Mouse (Mus musculus) cerebellum, adult 9-11 months (tissue): ENCODE measurements around the gene Tmem100.

Experiments used
- DNase-seq: peaks from one replicate; pipeline ENCODE4 v3.0.0; 2022

Tmem100 gene

GRCm38 (mm10) chr11:90029841-90030398 is at the start of gene Tmem100:
TSS of gene Tmem100 (plus strand) at chr11:90030348.
- no peak for DNase-seq

- DNase-seq = no peak
These were observed 47.2 kb upstream of the Tmem100 start for GRCm38 (mm10) chr11:89982918-89983317.

DNA sequence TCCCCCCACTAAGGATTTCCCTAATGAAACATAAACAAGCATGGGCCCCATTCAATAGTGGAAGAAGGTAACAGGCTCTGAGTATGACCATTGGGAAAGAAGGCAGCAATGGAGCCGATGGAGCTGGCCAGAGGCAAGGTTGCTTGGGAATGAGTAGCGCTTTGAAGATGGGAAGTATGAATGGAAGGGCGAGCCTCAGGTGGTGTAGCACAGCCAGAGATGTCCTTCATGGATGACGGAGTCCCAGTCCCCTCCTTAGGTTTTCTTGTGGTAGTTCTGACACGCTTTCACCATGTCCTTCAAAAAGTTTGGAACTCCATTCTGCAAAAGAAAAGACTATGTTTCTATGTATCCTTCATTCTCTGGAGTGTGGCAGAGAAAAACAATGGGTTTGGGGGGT is 45.7 kb upstream of the Tmem100 start:
- DNase-seq = no peak

DNA sequence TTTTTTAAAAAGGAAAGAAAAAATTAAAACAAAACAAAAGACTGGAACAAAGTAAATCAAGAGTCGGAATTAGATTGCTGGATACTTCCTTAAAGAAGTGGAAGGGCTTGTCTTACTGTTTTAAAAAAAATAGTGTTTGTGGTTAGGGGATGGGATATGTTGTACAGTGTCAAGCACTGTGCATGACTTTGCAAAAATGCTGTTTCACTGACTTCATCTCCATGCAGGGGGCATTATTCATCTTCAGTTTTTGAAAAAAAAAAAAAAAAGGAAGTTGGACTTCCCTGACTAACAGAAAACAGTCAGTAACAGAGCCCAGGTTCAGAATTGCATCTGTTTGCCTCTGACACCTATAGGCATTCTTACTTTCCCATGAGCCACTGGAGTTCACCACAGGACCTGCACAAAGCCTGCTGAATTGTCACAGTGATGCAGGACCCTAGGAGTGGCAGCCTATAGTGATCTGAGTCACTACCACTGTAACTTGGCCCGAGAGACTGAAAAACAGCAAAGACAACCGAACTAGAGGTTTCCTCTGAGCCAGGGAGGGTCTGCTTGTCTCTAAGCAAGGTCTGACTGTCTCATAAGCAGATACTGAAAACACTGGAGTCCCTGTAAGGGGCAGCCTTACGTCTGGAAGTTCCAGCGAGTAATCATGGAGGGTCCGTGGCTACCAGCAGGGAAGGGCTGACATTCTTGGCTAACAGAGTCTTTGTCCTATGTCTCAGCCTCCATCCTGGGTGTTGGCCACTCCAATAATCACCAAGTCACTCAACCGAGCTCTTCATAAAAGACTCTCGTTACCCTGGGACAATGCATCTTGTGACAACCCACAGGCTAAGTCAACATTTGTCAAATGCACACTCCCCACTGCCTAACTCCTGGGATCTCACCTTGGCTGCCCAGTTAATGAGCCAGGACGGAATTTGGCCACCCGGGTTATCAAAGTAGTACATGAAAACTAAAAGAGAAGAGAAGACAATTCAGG is 44.7 kb upstream of the Tmem100 start:
- DNase-seq = no peak

- DNase-seq = no peak
These were observed 43.6 kb upstream of the Tmem100 start for GRCm38 (mm10) chr11:89986516-89986915.

GRCm38 (mm10) chr11:89988936-89989589 is 41.1 kb upstream of the Tmem100 start:
- peak; percentile 28 for DNase-seq

GRCm38 (mm10) chr11:89991661-89992060 is 38.5 kb upstream of the Tmem100 start:
- no peak for DNase-seq

- no peak for DNase-seq
These were observed 35.4 kb upstream of the Tmem100 start for GRCm38 (mm10) chr11:89994706-89995105.

DNA sequence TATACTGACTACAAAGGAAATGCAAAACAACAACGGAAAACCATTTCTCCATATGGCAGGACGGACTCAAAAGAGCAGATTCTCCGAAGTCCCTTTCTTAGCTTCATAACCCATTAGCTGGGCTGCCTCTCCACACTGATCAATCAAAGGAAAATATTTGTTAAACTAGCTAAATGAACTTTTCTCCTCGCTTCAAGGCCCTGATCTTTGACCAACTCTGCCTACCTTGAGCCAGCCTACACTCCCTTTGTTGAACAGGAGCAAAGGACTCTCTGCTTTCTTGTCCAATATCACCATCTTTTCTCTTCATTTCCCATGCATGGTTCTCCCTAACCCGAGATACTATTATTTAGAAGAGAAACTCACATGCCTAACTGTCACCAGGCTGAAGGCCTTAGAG is 34.6 kb upstream of the Tmem100 start:
- DNase-seq = no peak

- DNase-seq = no peak
These were observed 33.7 kb upstream of the Tmem100 start for GRCm38 (mm10) chr11:89996406-89996805.

DNA sequence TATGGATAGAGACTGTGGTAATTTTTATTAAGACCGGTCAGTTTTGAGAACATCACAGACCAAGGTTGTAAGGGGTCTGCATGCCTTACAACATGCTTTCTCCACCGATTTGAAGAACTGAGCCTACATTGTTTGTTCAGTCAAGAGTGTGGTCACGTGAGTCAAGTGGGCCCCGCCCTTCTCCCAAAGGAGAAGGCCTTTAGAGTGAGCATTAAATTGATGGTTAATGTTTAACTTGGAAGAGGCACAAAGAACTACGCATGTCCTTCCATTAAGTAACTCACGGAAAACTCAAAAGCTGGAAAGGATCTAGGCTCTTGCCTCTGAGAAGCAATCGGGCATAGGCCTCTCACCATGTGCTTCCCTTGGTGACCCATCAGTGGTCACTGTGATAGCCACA is 33.3 kb upstream of the Tmem100 start:
- no peak for DNase-seq

DNA sequence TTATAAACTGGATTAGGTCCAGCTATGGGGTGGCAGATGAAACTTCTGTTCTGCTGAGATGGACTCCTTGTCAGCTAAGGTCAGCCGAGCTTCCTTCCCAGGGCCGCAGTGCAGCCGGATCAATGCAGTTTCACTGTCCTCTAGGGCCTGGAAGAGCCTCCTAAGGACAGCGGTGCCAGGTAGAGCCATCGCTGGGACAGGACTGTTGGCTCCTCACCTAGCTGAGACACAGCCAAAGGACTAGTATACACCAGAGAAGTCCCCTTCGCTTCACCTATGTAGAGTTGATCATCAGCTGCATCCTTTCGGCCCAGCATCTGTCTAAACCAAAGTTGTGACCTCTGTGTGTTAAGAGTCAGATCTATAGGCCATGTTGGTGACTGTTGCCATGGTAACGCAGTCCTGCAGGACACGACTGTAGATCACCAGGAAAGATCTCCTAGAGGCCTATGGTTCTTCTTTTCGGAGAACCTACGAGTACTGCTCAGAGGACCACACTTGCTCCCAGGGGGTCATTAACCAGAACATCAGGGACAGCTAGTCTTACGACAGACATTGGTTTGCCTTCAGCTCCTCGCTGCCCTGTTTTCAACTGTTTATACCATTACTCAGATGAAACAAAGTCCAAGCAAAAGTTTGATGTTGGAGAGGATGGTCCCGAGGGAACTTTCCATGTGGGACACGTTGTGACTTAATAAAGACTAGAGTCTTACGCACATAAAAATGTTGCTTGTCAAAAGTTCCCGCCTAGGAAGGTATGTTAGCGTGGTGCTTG is 31.0 kb upstream of the Tmem100 start:
- no peak for DNase-seq

DNA sequence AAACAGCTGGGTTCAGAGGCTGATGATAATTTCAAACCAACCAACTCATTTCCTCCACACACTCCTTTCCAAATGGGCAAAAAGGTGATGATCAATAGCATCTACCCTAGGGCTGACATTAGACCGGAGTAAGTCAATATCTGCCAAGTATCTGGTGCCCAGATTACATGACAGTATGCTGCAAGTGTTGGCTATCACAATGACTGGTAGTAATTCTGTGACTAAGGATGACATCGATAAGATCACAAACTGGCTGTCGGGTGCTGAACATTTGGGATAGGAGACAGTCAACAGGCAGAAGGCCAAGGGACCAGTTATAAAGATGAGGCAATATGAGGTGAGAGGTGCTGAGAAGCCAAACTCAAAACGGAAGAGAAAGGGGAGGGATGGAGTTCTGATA is 29.5 kb upstream of the Tmem100 start:
- DNase-seq = no peak

GRCm38 (mm10) chr11:90001396-90002230 is 28.5 kb upstream of the Tmem100 start:
- no peak for DNase-seq

- peak; percentile 89 for DNase-seq
These were observed 27.7 kb upstream of the Tmem100 start, which contains the start of gene Pctp for GRCm38 (mm10) chr11:90002231-90002986. TSS of gene Pctp (minus strand) at chr11:90002894.

GRCm38 (mm10) chr11:90002987-90003348 is 27.2 kb upstream of the Tmem100 start:
- no peak for DNase-seq

GRCm38 (mm10) chr11:90003386-90003785 is 26.8 kb upstream of the Tmem100 start:
- no peak for DNase-seq

DNA sequence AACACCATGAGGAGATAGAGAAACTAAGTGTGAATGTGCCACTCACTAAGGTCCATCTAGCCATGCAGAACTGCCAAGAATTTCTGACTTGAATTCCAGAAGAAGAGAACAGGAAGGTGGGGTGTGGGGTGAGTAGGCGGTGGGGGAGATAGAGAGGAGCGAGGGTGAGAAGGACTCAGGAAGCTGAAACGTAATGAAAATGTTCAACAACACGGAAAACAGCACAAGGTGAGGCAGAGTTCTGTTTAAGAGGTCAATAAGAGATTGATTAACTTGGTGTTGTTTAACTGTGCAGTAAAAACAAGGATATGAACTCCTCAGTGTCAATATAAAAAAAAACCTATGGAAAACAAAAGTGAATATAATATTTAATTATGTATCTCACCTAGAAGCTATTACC is 24.0 kb upstream of the Tmem100 start:
- DNase-seq = no peak

GRCm38 (mm10) chr11:90007791-90008531 is 22.2 kb upstream of the Tmem100 start:
- no peak for DNase-seq

GRCm38 (mm10) chr11:90013657-90014056 is 16.5 kb upstream of the Tmem100 start:
- DNase-seq = no peak
